Mouse (Mus musculus): Measurements from ENCODE around the gene Atad5. TPM values are rescaled to one million over a fixed set of nuclear protein-coding genes. Genes with fewer than 3 reads are reported as not detected.
"Not testable (repeated sequence)": the region's sequence is repeated elsewhere in the genome, so short reads cannot be mapped to it uniquely, and the experiment has no call there.

Atad5 gene
- polyA plus RNA-seq (2016; fragmentation: Nextera tagmentation; extraction: Ambion mirVana) = 17.4 and 19.9 TPM in 2 replicates

DNA sequence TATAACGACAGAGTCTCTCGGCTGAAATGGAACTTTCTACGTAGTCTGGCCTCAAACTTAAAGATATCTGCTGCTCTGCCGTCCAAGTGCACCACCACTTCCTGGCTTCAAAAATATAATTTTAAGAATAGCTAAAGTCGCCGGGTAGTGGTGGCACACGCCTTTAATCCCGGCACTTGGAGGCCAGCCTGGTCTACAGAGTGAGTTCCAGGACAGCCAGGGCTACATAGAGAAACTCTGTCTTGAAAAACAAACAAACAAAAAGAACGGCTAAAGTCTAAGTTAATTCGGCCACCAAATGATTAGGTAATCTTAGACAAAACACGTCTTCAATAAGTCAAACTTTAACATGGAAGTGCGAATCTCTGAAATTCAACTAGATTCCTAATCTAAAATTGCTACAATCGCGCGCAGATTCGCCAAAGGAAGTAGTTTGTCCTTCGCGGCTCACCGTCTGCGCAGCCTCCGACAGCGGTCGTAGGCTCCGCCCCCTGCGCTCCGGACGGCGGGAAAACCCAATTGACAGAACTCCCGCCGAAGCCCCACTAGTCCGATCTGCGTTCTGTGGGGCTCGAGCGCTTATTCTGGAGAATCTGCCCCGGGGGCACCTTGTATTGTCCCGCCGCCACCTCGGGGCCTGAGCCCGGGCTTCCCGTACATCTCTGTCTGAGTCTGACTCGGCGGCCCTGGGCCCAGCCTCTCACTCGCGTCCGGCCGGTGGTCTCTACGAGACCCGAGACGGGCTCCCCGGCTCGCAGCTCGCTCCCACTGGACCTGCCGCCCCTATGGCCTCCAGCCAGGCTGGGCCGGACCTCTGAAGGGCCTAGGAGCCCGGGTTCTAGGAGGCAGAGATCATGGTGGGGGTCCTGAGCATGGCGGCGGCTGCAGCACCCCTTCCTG lies at the start of gene Atad5:
Atad5 (plus strand) TSS at position 484 of the 900 bp plus-strand sequence.
- WGBS = 6% methylated on average over 57 of the region's 57 CpGs
- H3K27ac ChIP-seq = peak within 1 kb of the TSS; percentile 74

GRCm38 (mm10) chr11:80042615-80043418 lies 46.4 kb upstream of the Atad5 start:
- Histone ChIP-seq H3K4me3 (replicated peaks) (no peak overlapping the region), H3K9me3 (no peaks in the 10 kb centered on the region), H3K4me2 (no peak overlapping the region), H3K27me3 (no peaks in the 10 kb centered on the region), H3K27ac (no peak overlapping the region), H3K9ac (replicated peaks) (no peak overlapping the region), H3K36me3 (peaks cover 28% of the 10 kb centered on the region), H3K4me1 (replicated peaks) (no peaks in the 10 kb centered on the region)
- 52% methylated on average over 10 of the region's 10 CpGs for WGBS
- ATAC-seq (ENCODE audit: insufficient number of reproducible peaks, insufficient read depth, low FRiP score, low TSS enrichment, low read depth) = no peak

More for the DNA sequence above, at the start of gene Atad5:
- H3K27me3 ChIP-seq = no peaks in the 10 kb centered on the region
- H3K4me3 ChIP-seq (replicated peaks) = peak within 1 kb of the TSS; percentile 99
- peaks cover 4% of the 10 kb centered on the region; the same call in 1 of the 2 replicates for H3K36me3 ChIP-seq
- H3K4me1 ChIP-seq (replicated peaks) = peaks cover 8% of the 10 kb centered on the region
- H3K4me2 ChIP-seq = peak within 1 kb of the TSS; percentile 64
- no peaks in the 10 kb centered on the region for H3K9me3 ChIP-seq
- H3K9ac ChIP-seq (replicated peaks) = peak within 1 kb of the TSS; percentile 97
- peak; percentile 75; the same call in 1 of the 2 replicates for ATAC-seq (ENCODE audit: insufficient number of reproducible peaks, insufficient read depth, low FRiP score, low TSS enrichment, low read depth)

DNA sequence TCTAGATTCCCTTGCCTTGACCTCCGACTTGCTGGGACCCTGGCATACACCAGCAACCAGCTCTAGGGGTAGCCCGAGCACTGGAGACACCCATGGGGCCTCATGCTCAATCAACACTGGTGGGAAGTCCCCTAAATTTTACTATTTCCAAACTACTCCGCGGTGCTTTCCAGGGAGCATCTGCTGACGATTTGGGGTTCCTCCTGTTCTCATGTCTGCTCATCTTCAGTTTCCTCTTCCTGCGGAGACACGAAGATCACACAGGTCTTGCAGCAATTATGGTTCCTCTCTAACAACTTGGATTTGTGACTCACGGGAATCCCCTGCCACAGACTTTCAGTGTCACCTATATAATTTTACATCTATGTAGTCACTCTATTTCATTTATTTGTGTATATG lies 45.8 kb upstream of the Atad5 start:
- H3K4me1 ChIP-seq (replicated peaks) = no peaks in the 10 kb centered on the region
- peaks cover 34% of the 10 kb centered on the region for H3K36me3 ChIP-seq
- H3K4me3 ChIP-seq (replicated peaks) = no peak overlapping the region
- no peak overlapping the region for H3K9ac ChIP-seq (replicated peaks)
- H3K4me2 ChIP-seq = no peak overlapping the region
- no peak for ATAC-seq (ENCODE audit: insufficient number of reproducible peaks, insufficient read depth, low FRiP score, low TSS enrichment, low read depth)
- no peaks in the 10 kb centered on the region for H3K27me3 ChIP-seq
- no peaks in the 10 kb centered on the region for H3K9me3 ChIP-seq
- WGBS = 85% methylated on average over 8 of the region's 8 CpGs
- H3K27ac ChIP-seq = no peak overlapping the region

DNA sequence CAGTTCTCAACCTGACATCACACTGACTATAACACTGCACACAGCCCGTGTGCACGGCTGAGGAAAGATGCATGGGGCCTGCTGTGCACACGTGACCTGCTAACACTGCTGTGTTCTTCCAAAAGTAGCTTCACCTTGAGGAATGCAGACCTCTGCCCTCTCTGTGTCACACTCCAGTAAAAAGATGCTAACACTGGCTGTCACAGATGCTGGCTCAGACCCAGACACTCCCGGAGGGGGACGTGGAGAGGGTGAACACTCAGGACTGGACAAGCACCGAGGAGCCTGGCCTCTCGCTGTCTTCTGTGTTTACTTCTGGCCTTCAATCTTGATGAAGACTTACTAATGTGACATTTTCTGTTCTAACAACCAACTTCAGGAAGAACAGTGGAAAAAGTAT lies 42.3 kb upstream of the Atad5 start:
- Histone ChIP-seq H3K27ac (no peak overlapping the region), H3K4me2 (no peak overlapping the region), H3K27me3 (no peaks in the 10 kb centered on the region), H3K36me3 (peaks cover 46% of the 10 kb centered on the region), H3K9ac (replicated peaks) (no peak overlapping the region), H3K4me1 (replicated peaks) (0 out of 2 replicates have a peak, but pooled peaks cover 7% of the 10 kb centered on the region), H3K4me3 (replicated peaks) (no peak overlapping the region), H3K9me3 (no peaks in the 10 kb centered on the region)
- 90% methylated on average over 7 of the region's 7 CpGs for WGBS
- no peak for ATAC-seq (ENCODE audit: insufficient number of reproducible peaks, insufficient read depth, low FRiP score, low TSS enrichment, low read depth)

DNA sequence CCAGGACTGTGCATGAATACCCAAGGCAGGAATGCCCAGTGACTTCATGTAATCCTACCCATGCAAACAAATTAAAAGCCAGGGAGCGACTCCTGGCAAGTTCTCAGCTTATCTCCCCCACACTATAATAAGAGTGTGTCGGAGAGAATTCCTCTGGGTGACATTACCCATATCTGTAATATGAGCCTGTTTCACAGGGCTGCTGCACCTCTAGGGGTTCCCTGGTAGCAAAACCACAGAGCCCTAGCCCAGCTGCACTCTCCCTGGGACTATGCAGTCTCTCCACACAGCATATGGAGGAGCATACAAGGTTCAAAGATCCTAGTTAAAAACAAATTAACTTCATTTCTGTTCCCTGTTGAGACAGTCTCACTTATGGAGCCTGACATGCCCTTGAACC lies 39.1 kb upstream of the Atad5 start:
- no peak for ATAC-seq (ENCODE audit: insufficient number of reproducible peaks, insufficient read depth, low FRiP score, low TSS enrichment, low read depth)
- WGBS = 36% methylated on average over 2 of the region's 2 CpGs

DNA sequence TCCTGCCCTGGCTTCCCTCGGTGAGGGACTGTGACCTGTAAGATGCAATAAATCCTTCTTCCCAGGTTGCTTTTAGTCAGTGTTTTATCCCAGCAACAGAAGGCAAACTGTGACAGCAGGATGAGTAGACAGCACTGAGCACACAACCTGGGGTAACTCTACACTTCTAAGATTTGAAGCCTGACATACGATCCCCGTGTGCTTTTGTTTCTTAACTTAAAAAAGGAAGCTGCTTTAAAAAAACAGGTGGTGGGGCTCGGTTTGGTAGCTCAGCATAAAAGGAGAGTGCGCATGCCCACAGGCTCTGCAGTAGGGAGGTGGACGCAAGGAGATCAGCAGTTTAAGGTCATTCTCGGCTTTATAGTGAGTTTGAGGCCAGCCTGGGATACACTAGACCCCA lies 36.7 kb upstream of the Atad5 start:
- peaks cover 74% of the 10 kb centered on the region for H3K36me3 ChIP-seq
- H3K9ac ChIP-seq (replicated peaks) = no peak overlapping the region
- no peak overlapping the region for H3K4me3 ChIP-seq (replicated peaks)
- H3K9me3 ChIP-seq = no peaks in the 10 kb centered on the region
- H3K27me3 ChIP-seq = no peaks in the 10 kb centered on the region
- WGBS = 61% methylated on average over 7 of the region's 7 CpGs
- no peak overlapping the region for H3K4me2 ChIP-seq
- H3K4me1 ChIP-seq (replicated peaks) = 0 out of 2 replicates have a peak, but pooled peaks cover 7% of the 10 kb centered on the region
- H3K27ac ChIP-seq = no peak overlapping the region
- no peak for ATAC-seq (ENCODE audit: insufficient number of reproducible peaks, insufficient read depth, low FRiP score, low TSS enrichment, low read depth)

More for the DNA sequence above, 39.1 kb upstream of the Atad5 start:
- no peak overlapping the region for H3K4me2 ChIP-seq
- H3K36me3 ChIP-seq = peaks cover 66% of the 10 kb centered on the region
- H3K27ac ChIP-seq = no peak overlapping the region
- H3K4me3 ChIP-seq (replicated peaks) = no peak overlapping the region
- H3K9me3 ChIP-seq = no peaks in the 10 kb centered on the region
- no peak overlapping the region for H3K9ac ChIP-seq (replicated peaks)
- 0 out of 2 replicates have a peak, but pooled peaks cover 7% of the 10 kb centered on the region for H3K4me1 ChIP-seq (replicated peaks)
- no peaks in the 10 kb centered on the region for H3K27me3 ChIP-seq

- H3K4me2 ChIP-seq = no peak overlapping the region
- H3K9ac ChIP-seq (replicated peaks) = no peak overlapping the region; the same call in 1 of the 2 replicates
- WGBS = 88% methylated on average over 5 of the region's 5 CpGs
- no peak overlapping the region for H3K4me3 ChIP-seq (replicated peaks)
- H3K36me3 ChIP-seq = peaks cover 74% of the 10 kb centered on the region
- no peak for ATAC-seq (ENCODE audit: insufficient number of reproducible peaks, insufficient read depth, low FRiP score, low TSS enrichment, low read depth)
- H3K4me1 ChIP-seq (replicated peaks) = 0 out of 2 replicates have a peak, but pooled peaks cover 7% of the 10 kb centered on the region
- no peaks in the 10 kb centered on the region for H3K9me3 ChIP-seq
- H3K27ac ChIP-seq = no peak overlapping the region
- no peaks in the 10 kb centered on the region for H3K27me3 ChIP-seq
Observed at GRCm38 (mm10) chr11:80053171-80053570, 36.0 kb upstream of the Atad5 start.

DNA sequence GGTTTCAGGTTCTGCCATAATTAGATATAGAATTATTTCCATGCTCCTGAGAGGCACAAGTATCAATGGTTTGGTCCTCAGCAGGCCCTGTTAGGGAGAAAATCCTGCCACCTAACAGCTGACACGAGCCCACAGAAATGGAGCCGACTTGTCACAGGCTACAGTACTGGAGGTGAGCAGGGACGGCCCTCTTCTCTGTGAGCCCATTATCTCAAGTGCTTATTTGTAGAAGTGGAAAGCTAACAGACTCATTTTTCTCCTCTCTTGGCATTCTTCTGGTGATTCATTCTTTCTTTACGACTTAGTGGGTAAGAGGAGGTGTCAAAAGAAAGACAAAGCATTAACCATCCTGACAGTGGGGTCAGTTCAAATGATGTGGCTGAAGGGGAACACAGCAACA lies 34.5 kb upstream of the Atad5 start:
- 75% methylated on average over 4 of the region's 4 CpGs for WGBS
- H3K27ac ChIP-seq = no peak overlapping the region
- ATAC-seq (ENCODE audit: insufficient number of reproducible peaks, insufficient read depth, low FRiP score, low TSS enrichment, low read depth) = no peak
- 0 out of 2 replicates have a peak, but pooled peaks cover 7% of the 10 kb centered on the region for H3K4me1 ChIP-seq (replicated peaks)
- H3K36me3 ChIP-seq = peaks cover 76% of the 10 kb centered on the region
- H3K27me3 ChIP-seq = no peaks in the 10 kb centered on the region
- no peak overlapping the region for H3K4me3 ChIP-seq (replicated peaks)
- no peaks in the 10 kb centered on the region for H3K9me3 ChIP-seq
- no peak overlapping the region for H3K9ac ChIP-seq (replicated peaks)
- H3K4me2 ChIP-seq = no peak overlapping the region

- Histone ChIP-seq H3K9ac (replicated peaks) (no peak overlapping the region), H3K9me3 (no peaks in the 10 kb centered on the region), H3K36me3 (peaks cover 90% of the 10 kb centered on the region), H3K4me1 (replicated peaks) (no peaks in the 10 kb centered on the region), H3K27me3 (no peaks in the 10 kb centered on the region), H3K4me2 (no peak overlapping the region), H3K27ac (no peak overlapping the region), H3K4me3 (replicated peaks) (no peak overlapping the region)
- ATAC-seq (ENCODE audit: insufficient number of reproducible peaks, insufficient read depth, low FRiP score, low TSS enrichment, low read depth) = no peak
- 96% methylated on average over 9 of the region's 9 CpGs for WGBS
Observed at GRCm38 (mm10) chr11:80056141-80056540, 33.1 kb upstream of the Atad5 start.

- Histone ChIP-seq H3K9ac (replicated peaks) (no peak overlapping the region), H3K9me3 (no peaks in the 10 kb centered on the region), H3K4me3 (replicated peaks) (no peak overlapping the region), H3K4me1 (replicated peaks) (no peaks in the 10 kb centered on the region), H3K27ac (no peak overlapping the region), H3K36me3 (peaks cover 49% of the 10 kb centered on the region), H3K4me2 (no peak overlapping the region), H3K27me3 (no peaks in the 10 kb centered on the region)
- no peak for ATAC-seq (ENCODE audit: insufficient number of reproducible peaks, insufficient read depth, low FRiP score, low TSS enrichment, low read depth)
- WGBS = 85% methylated on average over 4 of the region's 4 CpGs
Observed at GRCm38 (mm10) chr11:80062159-80062558, 27.0 kb upstream of the Atad5 start.

GRCm38 (mm10) chr11:80066373-80066772 lies 22.8 kb upstream of the Atad5 start:
- not testable (repeated sequence) for H3K9ac ChIP-seq (replicated peaks); H3K4me2 ChIP-seq; H3K9me3 ChIP-seq; H3K4me1 ChIP-seq (replicated peaks); H3K27ac ChIP-seq; H3K36me3 ChIP-seq; ATAC-seq (ENCODE audit: insufficient number of reproducible peaks, insufficient read depth, low FRiP score, low TSS enrichment, low read depth); H3K27me3 ChIP-seq; H3K4me3 ChIP-seq (replicated peaks)
- 89% methylated on average over 4 of the region's 4 CpGs for WGBS
